Mouse (Mus musculus): Measurements from ENCODE around the gene Rusc1.
"Not testable (repeated sequence)": the region's sequence is repeated elsewhere in the genome, so short reads cannot be mapped to it uniquely, and the experiment has no call there.

Gene Rusc1

GRCm38 (mm10) chr3:89091811-89092508 lies 1.2 kb downstream of the Rusc1 start:
- no peak for DNase-seq

DNA sequence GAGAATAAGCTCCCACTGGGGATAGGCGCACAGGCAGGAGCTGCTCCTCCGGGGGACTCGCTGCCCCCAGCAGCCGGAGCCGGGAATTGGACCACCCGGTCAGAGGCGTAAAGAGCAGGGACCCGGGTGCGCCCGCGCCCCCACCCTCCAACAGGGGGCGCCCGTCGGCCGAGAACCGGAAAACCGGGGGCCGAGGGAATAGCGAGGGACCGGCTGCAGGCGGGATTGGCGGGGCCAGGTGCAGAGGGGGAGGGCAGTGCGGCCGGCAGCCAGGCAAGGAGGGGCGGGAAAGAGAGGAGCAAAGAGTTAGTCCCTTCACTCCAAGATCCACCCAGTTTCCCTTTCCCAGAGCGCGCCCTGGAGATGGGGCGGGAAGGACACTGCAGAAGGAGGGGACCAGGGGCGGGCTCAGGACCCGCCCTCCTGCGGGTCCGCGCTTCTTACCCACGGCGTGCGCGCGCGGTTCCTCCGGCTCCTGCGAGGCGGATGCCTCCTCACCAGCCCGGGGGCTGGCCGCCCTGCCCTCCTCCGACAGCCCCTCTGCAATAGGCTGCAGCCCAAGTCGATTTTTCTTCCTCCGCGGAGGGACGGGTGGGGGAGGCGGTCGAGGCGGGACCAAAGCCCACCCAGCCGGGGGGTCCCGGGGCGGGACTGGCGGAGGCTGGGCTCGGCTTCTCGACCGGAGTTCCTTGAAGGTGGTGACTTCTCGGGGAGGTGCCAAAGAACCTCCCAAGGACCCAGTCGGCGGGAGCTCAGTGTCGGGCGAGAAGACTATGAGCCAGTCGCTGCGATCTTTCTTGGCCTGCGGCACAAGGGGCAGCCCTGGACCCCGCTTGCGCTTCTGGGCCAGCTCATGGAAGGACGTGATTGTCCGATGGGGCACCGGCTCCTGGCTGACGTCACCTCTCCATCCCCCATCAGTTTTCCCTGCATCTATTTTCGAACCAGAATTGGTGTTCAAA lies 2.1 kb downstream of the Rusc1 start:
- DNase-seq: peak; percentile 78 to 83

DNA sequence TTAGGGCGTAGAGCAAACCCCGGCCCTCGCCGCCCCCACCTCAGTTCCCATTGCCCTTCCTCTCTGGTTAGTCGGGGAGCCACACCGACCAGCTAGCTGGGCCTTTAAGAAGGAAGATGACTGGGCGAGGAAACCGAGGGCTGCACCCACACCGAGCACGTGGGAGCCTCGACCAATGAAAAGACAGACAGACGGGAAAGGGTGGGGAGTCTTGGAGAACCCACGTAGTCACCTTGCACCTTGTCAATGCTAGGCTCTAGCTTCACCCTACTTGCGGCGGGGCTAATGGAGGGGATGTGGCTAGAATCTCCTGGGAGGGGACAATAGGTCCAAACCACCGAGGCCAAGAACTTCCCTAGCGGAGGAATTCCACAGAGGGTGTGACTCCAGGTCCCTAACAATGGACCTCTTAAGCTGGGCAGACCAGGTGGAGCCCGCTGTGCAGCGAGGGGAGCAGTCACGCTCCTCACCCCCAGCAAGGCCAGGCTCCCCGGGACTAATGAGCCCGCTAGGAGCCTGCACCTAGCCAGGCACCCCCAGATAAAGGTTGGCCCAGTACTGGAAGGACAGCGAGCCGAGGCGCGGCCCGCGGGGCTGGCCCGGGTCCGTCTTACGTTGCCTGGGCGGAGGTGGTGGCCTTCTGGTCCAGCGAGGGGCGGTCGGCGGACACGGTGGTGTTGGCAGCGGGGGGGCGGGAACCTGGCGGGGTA lies 3.1 kb downstream of the Rusc1 start:
- DNase-seq: peak; percentile 91 to 93

DNA sequence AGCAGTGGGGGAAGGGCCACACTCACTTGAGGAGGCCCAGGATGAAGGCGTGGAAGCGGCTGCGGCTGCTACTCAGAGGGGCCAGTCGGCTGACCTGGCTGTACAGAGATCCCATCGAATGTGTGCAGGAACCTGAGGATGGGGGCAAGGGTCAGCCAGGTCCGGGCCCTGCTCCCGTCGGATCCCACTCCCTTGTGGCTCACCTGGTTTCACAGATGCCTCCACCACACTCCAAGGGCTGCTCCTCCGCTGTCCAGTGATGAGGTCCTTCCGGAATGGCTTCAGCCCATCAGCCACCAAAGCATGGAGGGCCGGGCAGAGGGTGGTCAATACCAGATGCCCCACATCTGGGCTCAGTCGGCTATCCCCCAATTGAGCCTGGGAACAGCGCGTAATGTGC lies 4.1 kb downstream of the Rusc1 start:
- DNase-seq: no peak

- peak; percentile 79 to 89 for DNase-seq
These were observed 5.6 kb downstream of the Rusc1 start for GRCm38 (mm10) chr3:89087338-89088110.

- DNase-seq: no peak
These were observed 8.4 kb downstream of the Rusc1 start for GRCm38 (mm10) chr3:89084654-89085190.

GRCm38 (mm10) chr3:89084133-89084532 lies 9.0 kb downstream of the Rusc1 start:
- no peak for DNase-seq

DNA sequence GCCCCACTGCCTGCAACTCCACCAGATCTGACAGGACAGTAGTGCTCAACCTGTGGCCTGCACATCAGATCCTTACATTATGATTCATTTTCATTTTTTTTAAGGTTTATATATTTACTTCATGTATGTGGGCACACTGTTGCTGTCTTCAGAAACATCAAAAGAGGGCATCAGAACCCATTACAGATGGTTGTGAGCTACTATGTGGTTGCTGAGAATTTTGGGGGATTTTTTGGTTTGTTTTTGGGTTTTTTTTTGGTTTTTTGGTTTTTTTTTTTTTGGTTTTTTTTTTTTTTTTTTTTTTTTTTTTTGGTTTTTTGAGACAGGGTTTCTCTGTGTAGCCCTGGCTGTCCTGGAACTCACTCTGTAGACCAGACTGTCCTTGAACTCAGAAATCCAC lies 10.8 kb downstream of the Rusc1 start:
- not testable (repeated sequence) for DNase-seq

DNA sequence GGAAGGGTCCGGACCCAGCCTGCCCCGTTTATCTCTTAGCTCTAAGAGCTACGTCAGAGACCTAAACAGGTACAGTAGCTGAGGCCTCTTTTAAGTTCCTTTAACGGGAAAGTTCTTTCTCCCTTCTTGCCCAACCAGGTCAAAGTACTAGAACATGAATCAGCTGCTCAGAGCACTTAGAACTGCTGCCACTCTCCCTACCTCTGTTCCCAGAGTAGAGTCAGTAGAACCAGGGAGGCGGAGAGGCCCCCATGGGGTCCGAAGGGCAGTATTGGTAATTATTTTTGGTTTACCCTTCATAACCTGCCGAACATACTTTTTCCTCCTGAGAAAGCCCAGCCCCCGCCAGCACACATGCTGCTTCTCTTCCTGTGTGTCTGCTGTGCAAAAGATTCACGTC lies 15.7 kb downstream of the Rusc1 start:
- no peak for DNase-seq

GRCm38 (mm10) chr3:89067265-89067664 lies 25.8 kb downstream of the Rusc1 start:
- DNase-seq: no peak

DNA sequence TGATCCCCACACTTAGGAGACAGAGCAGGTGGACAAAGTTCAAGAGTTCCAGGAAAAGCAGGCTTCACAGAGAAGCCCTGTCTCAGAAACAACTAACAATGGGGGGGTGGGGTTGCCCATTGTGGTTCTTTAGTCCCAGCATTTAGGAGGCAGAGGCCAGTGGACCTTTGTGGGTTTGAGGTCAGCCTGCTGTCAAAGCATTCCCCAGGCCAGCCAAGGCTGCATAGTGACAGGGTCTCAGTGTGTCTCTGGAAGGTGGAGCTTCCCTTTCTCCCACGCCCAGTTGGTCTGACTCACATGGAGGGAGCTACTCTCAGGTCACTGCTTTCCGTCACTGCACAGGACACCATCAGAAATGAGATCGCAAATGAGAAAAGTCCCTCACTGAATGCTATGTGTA lies 31.4 kb downstream of the Rusc1 start:
- DNase-seq: no peak

DNA sequence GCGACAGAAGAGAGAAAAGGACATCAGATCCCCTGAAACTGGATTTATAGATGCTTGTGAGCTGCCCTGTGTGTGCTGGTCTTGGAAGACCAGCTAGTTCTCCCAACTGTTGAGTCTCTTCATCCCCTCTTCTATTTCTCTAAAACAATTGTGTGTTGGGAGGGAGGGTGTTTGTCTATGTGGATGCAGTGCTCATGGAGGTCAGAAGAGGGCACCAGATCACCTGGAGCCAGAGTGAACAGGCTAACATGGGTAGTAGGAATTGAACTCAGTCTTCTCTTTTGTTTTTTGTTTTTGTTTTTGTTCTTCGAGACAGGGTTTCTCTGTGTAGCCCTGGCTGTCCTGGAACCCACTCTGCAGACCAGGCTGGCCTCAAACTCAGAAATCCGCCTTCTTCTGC lies 34.3 kb downstream of the Rusc1 start:
- DNase-seq: peak; percentile 11 to 48

DNA sequence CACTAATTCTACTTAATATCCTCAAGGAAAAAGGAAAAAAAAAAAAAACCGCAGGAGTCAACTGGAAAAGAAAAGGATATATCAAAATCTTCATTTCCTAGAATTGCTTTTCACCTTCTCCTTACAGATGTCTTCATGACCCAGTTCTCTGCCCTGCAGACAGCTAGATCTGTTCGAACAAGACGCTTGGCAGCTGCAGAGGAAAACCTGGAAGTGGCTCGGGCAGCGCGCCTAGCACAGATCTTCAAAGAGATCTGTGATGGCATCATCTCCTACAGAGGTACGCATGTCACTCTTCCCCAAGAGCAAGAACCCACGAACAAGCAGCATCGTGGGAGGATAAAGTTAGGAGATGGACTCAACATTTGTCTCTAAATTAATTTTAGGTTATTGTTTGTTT lies 34.8 kb downstream of the Rusc1 start:
- DNase-seq: no peak

DNA sequence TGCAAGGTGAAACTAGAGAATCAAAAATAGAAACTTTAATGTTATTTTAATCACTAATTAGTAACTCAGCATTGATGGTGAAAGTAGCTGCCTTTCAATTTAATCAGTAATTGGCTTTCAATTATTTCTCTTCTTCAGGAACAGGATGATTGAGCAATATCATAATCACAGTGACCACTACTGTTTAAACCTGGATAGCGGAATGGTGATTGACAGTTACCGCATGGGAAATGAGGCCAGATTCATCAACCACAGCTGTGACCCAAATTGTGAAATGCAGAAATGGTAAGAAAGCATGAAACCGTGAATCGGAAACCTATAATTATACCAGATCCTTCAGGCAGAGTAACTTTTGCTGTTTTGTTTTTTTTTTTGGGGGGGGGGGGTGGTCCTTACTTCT lies 49.8 kb downstream of the Rusc1 start:
- no peak for DNase-seq

Measured in kidney, adult 8-10 months (tissue).